Mouse (Mus musculus) myocyte (in vitro differentiated cells): Measurements from ENCODE around the gene Ppp1ca. TPM values are rescaled to one million over a fixed set of nuclear protein-coding genes. Genes with fewer than 3 reads are reported as not detected.

Experiments
- H3K27me3 ChIP-seq: one replicate; pipeline ENCODE4 v1.6.1; 2011; ENCODE audit not compliant: control insufficient read depth, insufficient read depth, insufficient read length
- H3K36me3 ChIP-seq: one replicate; pipeline ENCODE4 v1.6.1; 2011; ENCODE audit not compliant: control insufficient read depth, insufficient read depth
- H3K4me2 ChIP-seq: one replicate; pipeline ENCODE4 v1.6.1; 2011; ENCODE audit warnings: low read depth, control low read depth
- H3K4me3 ChIP-seq: one replicate; pipeline ENCODE4 v1.5.1; 2011; ENCODE audit warnings: mild to moderate bottlenecking, control low read depth, moderate library complexity
- H3K79me2 ChIP-seq: one replicate; pipeline ENCODE4 v1.6.1; 2011; ENCODE audit not compliant: control insufficient read depth, insufficient read depth
- H3ac ChIP-seq: one replicate; pipeline ENCODE4 v1.6.1; 2011; ENCODE audit not compliant: control insufficient read depth, insufficient read length
- CEBPB ChIP-seq: IDR thresholded peaks from 2 replicates; pipeline ENCODE4 v1.6.1; 2011; ENCODE audit warnings: mild to moderate bottlenecking, moderate library complexity; ENCODE audit not compliant: poor library complexity, insufficient read depth, severe bottlenecking
- E2F4 ChIP-seq: IDR thresholded peaks from one replicate; pipeline ENCODE4 v1.6.1; 2011; ENCODE audit warnings: mild to moderate bottlenecking, control low read depth, moderate library complexity; ENCODE audit not compliant: insufficient read depth
- MAX ChIP-seq: IDR thresholded peaks from one replicate; pipeline ENCODE4 v1.6.1; 2011; ENCODE audit warnings: low read depth, mild to moderate bottlenecking, control low read depth
- MYOD1 ChIP-seq, 3 experiments: IDR thresholded peaks; one replicate each; pipeline ENCODE4 v1.6.1; 2011; ENCODE audit warnings: control low read depth in 2 of 3, low read depth in 2 of 3, mild to moderate bottlenecking in 2 of 3, moderate library complexity in 1 of 3; ENCODE audit not compliant: insufficient read length in 2 of 3, control insufficient read depth in 1 of 3
- MYOG ChIP-seq, 3 experiments: IDR thresholded peaks; one replicate each; pipeline ENCODE4 v1.6.1; 2011; ENCODE audit warnings: control low read depth in 2 of 3, low read depth in 2 of 3, mild to moderate bottlenecking in 2 of 3; ENCODE audit not compliant: insufficient read length in 2 of 3, control insufficient read depth in 1 of 3, insufficient read depth in 1 of 3
- POLR2A ChIP-seq: IDR thresholded peaks from one replicate; pipeline ENCODE4 v1.6.1; 2011; ENCODE audit warnings: low read depth, mild to moderate bottlenecking, control low read depth, moderate library complexity; ENCODE audit not compliant: insufficient read length
- POLR2AphosphoS2 ChIP-seq: IDR thresholded peaks from one replicate; pipeline ENCODE4 v1.6.1; 2011; ENCODE audit warnings: low read depth, control low read depth; ENCODE audit not compliant: insufficient read length
- REST ChIP-seq: IDR thresholded peaks from one replicate; pipeline ENCODE4 v1.6.1; 2011; ENCODE audit warnings: mild to moderate bottlenecking, control low read depth, moderate library complexity; ENCODE audit not compliant: insufficient read depth, insufficient read length
- SRF ChIP-seq: IDR thresholded peaks from one replicate; pipeline ENCODE4 v1.6.1; 2011; ENCODE audit warnings: low read depth; ENCODE audit not compliant: control insufficient read depth, insufficient read length
- TCF12 ChIP-seq: IDR thresholded peaks from one replicate; pipeline ENCODE4 v1.6.1; 2011; ENCODE audit warnings: mild to moderate bottlenecking, control low read depth; ENCODE audit not compliant: poor library complexity, insufficient read depth, severe bottlenecking
- TCF3 ChIP-seq: IDR thresholded peaks from one replicate; pipeline ENCODE4 v1.6.1; 2011; ENCODE audit warnings: low read depth, control low read depth; ENCODE audit not compliant: insufficient read length
- USF1 ChIP-seq: IDR thresholded peaks from one replicate; pipeline ENCODE4 v1.6.1; 2011; ENCODE audit warnings: low read depth, mild to moderate bottlenecking, control low read depth, moderate library complexity
- polyA plus RNA-seq: library from polyadenylated mRNA; unstranded; fragments of >200 nt; fragmentation: generic; extraction: Trizol; gene quantifications from one replicate; pipeline ENCODE4 v1.2.1, GENCODE M21; 2012; ENCODE audit warnings: missing spikeins

The Ppp1ca gene
- polyA plus RNA-seq, 1 experiment = 702 TPM

GRCm38 (mm10) chr19:4172925-4173324 is 18.9 kb upstream of the Ppp1ca start:
- Histone ChIP-seq H3K4me3 (no peak overlapping the region), H3K36me3 (no peaks in the 10 kb centered on the region), H3ac (no peak overlapping the region), H3K4me2 (no peak overlapping the region), H3K27me3 (no peaks in the 10 kb centered on the region), H3K79me2 (no peaks in the 10 kb centered on the region)
- TF ChIP-seq E2F4 = no peak
- TF ChIP-seq MYOG (IDR thresholded peaks at IDR 0.05; ENCODE audit: control insufficient read depth in 1 of 3, insufficient read depth in 1 of 3, insufficient read length in 2 of 3, low read depth in 2 of 3) = no peak
- no peak for TF ChIP-seq MAX
- no peak for TF ChIP-seq USF1
- TF ChIP-seq TCF3 = no peak
- TF ChIP-seq REST = no peak
- TF ChIP-seq MYOD1 (IDR thresholded peaks at IDR 0.05; ENCODE audit: control insufficient read depth in 1 of 3, insufficient read length in 2 of 3, low read depth in 2 of 3) = no peak
- no peak for TF ChIP-seq SRF
- TF ChIP-seq POLR2A = no peak

GRCm38 (mm10) chr19:4175368-4175947 is 16.4 kb upstream of the Ppp1ca start, which contains the start of gene Carns1:
Gene Carns1 (minus strand): TSS chr19:4175479.
- peak within 1 kb of the TSS; percentile 16 for H3ac ChIP-seq
- no peaks in the 10 kb centered on the region for H3K36me3 ChIP-seq
- peak within 1 kb of the TSS; percentile 98 for H3K4me2 ChIP-seq
- TF ChIP-seq SRF = no peak
- TF ChIP-seq POLR2A = peak; percentile 88
- TF ChIP-seq MAX = no peak
- TF ChIP-seq TCF12 = no peak
- no peak for TF ChIP-seq USF1
- no peak for TF ChIP-seq TCF3
- TF ChIP-seq POLR2AphosphoS2 = peak; percentile 88
- TF ChIP-seq MYOG (IDR thresholded peaks at IDR 0.05; ENCODE audit: control insufficient read depth in 1 of 3, insufficient read depth in 1 of 3, insufficient read length in 2 of 3, low read depth in 2 of 3) = peak in 1 of 3 experiments; percentile 83
- TF ChIP-seq MYOD1 (IDR thresholded peaks at IDR 0.05; ENCODE audit: control insufficient read depth in 1 of 3, insufficient read length in 2 of 3, low read depth in 2 of 3) = peak in 2 of 3 experiments; percentile 60 to 86
- TF ChIP-seq E2F4 = no peak
- no peak for TF ChIP-seq CEBPB
- TF ChIP-seq REST = no peak
- no peaks in the 10 kb centered on the region for H3K79me2 ChIP-seq
- H3K27me3 ChIP-seq = no peaks in the 10 kb centered on the region
- H3K4me3 ChIP-seq = peak within 1 kb of the TSS; percentile 27

- Histone ChIP-seq H3K36me3 (no peaks in the 10 kb centered on the region), H3ac (no peak overlapping the region), H3K4me3 (no peak overlapping the region), H3K27me3 (no peaks in the 10 kb centered on the region), H3K79me2 (no peaks in the 10 kb centered on the region), H3K4me2 (no peak overlapping the region)
- TF ChIP-seq E2F4 = no peak
- TF ChIP-seq MAX = no peak
- no peak for TF ChIP-seq POLR2AphosphoS2
- no peak for TF ChIP-seq REST
- TF ChIP-seq POLR2A = no peak
- no peak for TF ChIP-seq MYOG (IDR thresholded peaks at IDR 0.05; ENCODE audit: control insufficient read depth in 1 of 3, insufficient read depth in 1 of 3, insufficient read length in 2 of 3, low read depth in 2 of 3)
- TF ChIP-seq CEBPB = no peak
- TF ChIP-seq USF1 = no peak
- no peak for TF ChIP-seq SRF
- TF ChIP-seq MYOD1 (IDR thresholded peaks at IDR 0.05; ENCODE audit: control insufficient read depth in 1 of 3, insufficient read length in 2 of 3, low read depth in 2 of 3) = no peak
- TF ChIP-seq TCF12 = no peak
- TF ChIP-seq TCF3 = no peak
Measured at GRCm38 (mm10) chr19:4180411-4180810, 11.5 kb upstream of the Ppp1ca start.

GRCm38 (mm10) chr19:4181892-4182291 is 10.0 kb upstream of the Ppp1ca start:
- TF ChIP-seq USF1 = no peak
- TF ChIP-seq TCF3 = no peak
- no peak for TF ChIP-seq MAX
- no peak for TF ChIP-seq POLR2A
- Histone ChIP-seq H3K79me2 (no peaks in the 10 kb centered on the region), H3K27me3 (no peaks in the 10 kb centered on the region), H3K4me2 (no peak overlapping the region), H3K4me3 (no peak overlapping the region), H3K36me3 (no peaks in the 10 kb centered on the region), H3ac (no peak overlapping the region)

GRCm38 (mm10) chr19:4183689-4184088 is 8.2 kb upstream of the Ppp1ca start:
- TF ChIP-seq TCF3 (no peak), REST (no peak), MYOG (IDR thresholded peaks at IDR 0.05; ENCODE audit: control insufficient read depth in 1 of 3, insufficient read depth in 1 of 3, insufficient read length in 2 of 3, low read depth in 2 of 3) (no peak), POLR2AphosphoS2 (no peak), SRF (no peak), MAX (no peak), USF1 (no peak), MYOD1 (IDR thresholded peaks at IDR 0.05; ENCODE audit: control insufficient read depth in 1 of 3, insufficient read length in 2 of 3, low read depth in 2 of 3) (no peak)

More at GRCm38 (mm10) chr19:4183689-4184088, 8.2 kb upstream of the Ppp1ca start:
- H3K27me3 ChIP-seq = no peaks in the 10 kb centered on the region
- H3K79me2 ChIP-seq = no peaks in the 10 kb centered on the region
- H3ac ChIP-seq = no peak overlapping the region
- H3K4me3 ChIP-seq = no peak overlapping the region
- H3K4me2 ChIP-seq = no peak overlapping the region
- no peaks in the 10 kb centered on the region for H3K36me3 ChIP-seq
